In the genomic region with DNA sequence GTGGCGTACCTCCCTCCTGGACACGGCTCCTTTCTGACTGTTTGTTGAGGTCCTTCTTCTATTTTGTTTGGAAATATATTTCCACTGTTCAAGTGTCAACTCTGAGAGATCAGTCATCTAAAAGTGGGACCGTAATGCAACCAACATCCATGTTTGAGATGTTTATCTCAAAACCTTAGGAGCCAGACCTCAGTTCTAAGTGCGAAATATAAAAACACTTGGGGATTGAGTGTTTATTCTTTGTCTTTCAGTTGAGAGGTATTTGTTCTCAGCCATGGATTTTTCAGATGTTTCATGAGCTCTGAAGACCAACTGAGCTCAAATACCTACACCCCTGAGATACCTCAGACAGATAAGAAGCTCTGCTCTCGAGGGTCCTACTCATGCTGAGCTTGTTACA, we compare ENCODE assay signal across 19 mouse cellular contexts. TPM values are rescaled to one million over a fixed set of nuclear protein-coding genes. Genes with fewer than 3 reads are reported as not detected.
DNase-seq lines count a peak whose midpoint lies in the region; TF ChIP-seq lines count a peak whose summit lies in the region.
"Had no signal": no experiment of that assay in that cellular context is flagged by ENCODE, and none has a peak within 500 bp of the region (broad histone marks: within the 10 kb centered on the region; RNA-seq: fewer than 3 reads in every experiment).

No protein-coding gene starts in this region.

- peaks cover 2% of the 10 kb centered on the region for H3K4me1 ChIP-seq in lung, adult 2 months (ENCODE audit: control insufficient read depth, insufficient read depth, low read length)
- no peaks in the 10 kb centered on the region for H3K4me1 ChIP-seq in embryonic facial prominence, embryonic 10.5 days
- H3K4me1 ChIP-seq: embryonic facial prominence, embryonic 13.5 days; embryonic facial prominence, embryonic 15.5 days; forebrain, embryonic 10.5 days; forebrain, embryonic 12.5 days had no signal

- no peak overlapping the region for H3K27ac ChIP-seq in embryonic facial prominence, embryonic 10.5 days (replicated peaks)
- H3K27ac ChIP-seq: embryonic facial prominence, embryonic 13.5 days; embryonic facial prominence, embryonic 15.5 days; forebrain, embryonic 10.5 days; forebrain, embryonic 12.5 days had no signal

- DNase-seq in lung, adult 2 months, result no peak
- no peak for DNase-seq in lung, postnatal 4 days
- DNase-seq in lung, postnatal 25 days (ENCODE audit: low spot score), result peak; percentile 23
- DNase-seq in lung, postnatal 14 days, result no peak
- no peak for DNase-seq in embryonic facial prominence, embryonic 10.5 days (ENCODE audit: low spot score)
- DNase-seq: adrenal gland, adult 2 months; adrenal gland, postnatal 10 days; adrenal gland, postnatal 25 days; B cell, adult 2 months; cerebellum, adult 11 months; cerebellum, adult 18-20 months; cerebellum, adult 8-10 months; cerebellum, postnatal 10 days; cerebellum, postnatal 25 days had no signal

- peak overlapping the region; percentile 14 for H3K4me3 ChIP-seq in lung, adult 2 months (replicated peaks; ENCODE audit: extremely low read depth, low read depth, low read length)
- no peak overlapping the region for H3K4me3 ChIP-seq in embryonic facial prominence, embryonic 10.5 days
- H3K4me3 ChIP-seq: embryonic facial prominence, embryonic 13.5 days; embryonic facial prominence, embryonic 15.5 days; erythroblast, embryonic 14.5 days; forebrain, embryonic 10.5 days; forebrain, embryonic 12.5 days had no signal

- no peaks in the 10 kb centered on the region for H3K27me3 ChIP-seq in embryonic facial prominence, embryonic 10.5 days (replicated peaks; ENCODE audit: low read depth, poor library complexity, severe bottlenecking)
- H3K27me3 ChIP-seq: embryonic facial prominence, embryonic 13.5 days; embryonic facial prominence, embryonic 15.5 days; forebrain, embryonic 12.5 days had no signal

- no peaks in the 10 kb centered on the region for H3K36me3 ChIP-seq in embryonic facial prominence, embryonic 10.5 days (replicated peaks)
- H3K36me3 ChIP-seq: embryonic facial prominence, embryonic 13.5 days; embryonic facial prominence, embryonic 15.5 days; forebrain, embryonic 10.5 days; forebrain, embryonic 12.5 days had no signal

- TF ChIP-seq CTCF in lung, adult 2 months (IDR thresholded peaks at IDR 0.05; ENCODE audit: insufficient read depth, low read length), result no peak

- no peak for TF ChIP-seq POLR2A in lung, adult 2 months (IDR thresholded peaks at IDR 0.05; ENCODE audit: borderline replicate concordance, extremely low read depth, low read depth, low read length)

- H3K9me3 ChIP-seq in embryonic facial prominence, embryonic 10.5 days, result no peaks in the 10 kb centered on the region
- H3K9me3 ChIP-seq: embryonic facial prominence, embryonic 13.5 days; embryonic facial prominence, embryonic 15.5 days; forebrain, embryonic 10.5 days; forebrain, embryonic 12.5 days had no signal

- 71% methylated on average over 5 of the region's 5 CpGs for WGBS in lung, adult 2 months
- WGBS in embryonic facial prominence, embryonic 10.5 days, result 88% methylated on average over 5 of the region's 5 CpGs

RNA-seq across cellular contexts. Expression of gene Zfp365, which starts 25.3 kb away (rescaled TPM):
- 5.0 and 5.1 TPM in 2 replicates for polyA plus RNA-seq in lung, adult 2 months (2012; rRNA removed)
- polyA plus RNA-seq in embryonic facial prominence, embryonic 10.5 days (2016; fragmentation: Nextera tagmentation; extraction: Ambion mirVana), result 2.1 and 2.2 TPM in 2 replicates
- polyA plus RNA-seq: erythroblast, embryonic 14.5 days had no signal

RNA-seq across cellular contexts. Expression of gene Rtkn2, which starts 41.6 kb away (rescaled TPM):
- 37.1 and 56.1 TPM in 2 replicates for polyA plus RNA-seq in lung, adult 2 months (2012; rRNA removed)
- 11.7 and 12.8 TPM in 2 replicates for polyA plus RNA-seq in embryonic facial prominence, embryonic 10.5 days (2016; fragmentation: Nextera tagmentation; extraction: Ambion mirVana)
- polyA plus RNA-seq: adrenal gland, adult 2 months; erythroblast, embryonic 14.5 days had no signal
